ENCODE assay signal across 16 mouse cellular contexts in the genomic region with DNA sequence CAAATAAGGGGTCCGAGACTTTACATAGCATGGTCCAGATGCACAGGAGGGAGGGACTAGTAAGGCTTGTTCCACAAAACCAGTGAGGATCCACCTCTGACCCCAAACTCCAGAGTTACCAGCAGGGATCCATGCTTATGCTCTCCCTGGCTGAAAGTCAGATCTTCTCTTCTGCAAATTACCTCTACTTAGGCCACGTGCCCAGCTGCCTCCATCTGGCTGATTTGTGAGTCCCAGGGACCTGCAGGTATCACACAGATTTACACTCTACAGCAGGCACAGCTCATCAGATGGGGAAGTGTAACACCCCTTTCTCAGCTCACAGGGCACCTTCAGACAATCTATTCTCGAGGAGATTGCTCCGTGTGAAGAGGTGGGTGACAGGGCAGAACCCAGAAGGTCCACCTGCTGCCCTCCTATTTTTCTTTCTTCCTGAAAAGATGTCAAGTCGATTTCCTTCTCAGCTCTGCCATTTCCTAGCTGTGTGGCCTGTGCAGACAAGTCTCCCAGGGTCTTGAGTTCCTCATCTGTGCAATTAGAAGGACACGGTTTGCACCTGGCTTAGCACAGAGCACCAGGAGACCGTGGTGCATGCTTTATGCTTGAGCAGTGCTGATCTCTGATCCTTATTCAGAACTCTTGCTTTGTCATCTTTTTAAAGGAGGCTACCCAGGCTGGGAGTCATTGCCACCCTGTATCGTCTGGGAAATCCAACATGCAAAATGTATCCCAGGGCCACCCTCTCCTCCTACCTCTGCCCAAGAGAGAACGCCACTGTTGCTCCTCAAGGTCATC.
"Had no signal": no experiment of that assay in that cellular context is flagged by ENCODE, and none has a peak within 500 bp of the region (broad histone marks: within the 10 kb centered on the region; RNA-seq: fewer than 3 reads in every experiment).

No protein-coding gene starts in this region.

- H3K36me3 ChIP-seq: kidney, embryonic 15.5 days; limb, embryonic 10.5 days; liver, embryonic 15.5 days; midbrain, embryonic 13.5 days; neural tube, embryonic 13.5 days; stomach, embryonic 15.5 days had no signal

- H3K27ac ChIP-seq: kidney, embryonic 15.5 days; layer of hippocampus, adult 2 months; limb, embryonic 10.5 days; liver, embryonic 15.5 days; midbrain, embryonic 13.5 days; neural tube, embryonic 13.5 days; stomach, embryonic 15.5 days had no signal

- H3K4me1 ChIP-seq: kidney, embryonic 15.5 days; limb, embryonic 10.5 days; liver, embryonic 15.5 days; midbrain, embryonic 13.5 days; neural tube, embryonic 13.5 days; stomach, embryonic 15.5 days had no signal

- H3K9ac ChIP-seq: kidney, embryonic 15.5 days; liver, embryonic 15.5 days; midbrain, embryonic 13.5 days; neural tube, embryonic 13.5 days; stomach, embryonic 15.5 days had no signal

- ATAC-seq: intestine, postnatal 0 days; lung, postnatal 0 days; midbrain, embryonic 13.5 days had no signal

- H3K4me2 ChIP-seq: kidney, embryonic 15.5 days; liver, embryonic 11.5 days; liver, embryonic 15.5 days; midbrain, embryonic 13.5 days; neural tube, embryonic 13.5 days; stomach, embryonic 15.5 days had no signal

- H3K27me3 ChIP-seq: kidney, embryonic 15.5 days; liver, embryonic 15.5 days; midbrain, embryonic 13.5 days; neural tube, embryonic 13.5 days; stomach, embryonic 15.5 days had no signal

- DNase-seq: kidney, postnatal 4 days; lung, adult 2 months; lung, postnatal 36 days; right cerebral cortex, postnatal 14 days; thymus, adult 2 months; thymus, postnatal 25 days had no signal

- H3K9me3 ChIP-seq: limb, embryonic 10.5 days; liver, embryonic 15.5 days; stomach, embryonic 15.5 days had no signal

- H3K4me3 ChIP-seq: kidney, embryonic 15.5 days; layer of hippocampus, adult 2 months; limb, embryonic 10.5 days; liver, embryonic 15.5 days; midbrain, embryonic 13.5 days; neural tube, embryonic 13.5 days; stomach, embryonic 15.5 days had no signal
